Mouse (Mus musculus) testis, adult 2 months (tissue): Measurements from ENCODE around the gene Prkci. TPM values are rescaled to one million over a fixed set of nuclear protein-coding genes. Genes with fewer than 3 reads are reported as not detected.

ENCODE experiments used
- H3K27ac ChIP-seq: fragments of 200-500 bp; 2 replicates; pipeline ENCODE4 v1.5.1; 2012; ENCODE audit warnings: low read depth, low read length; ENCODE audit not compliant: control insufficient read depth, insufficient read depth
- H3K27me3 ChIP-seq: fragments of 200-500 bp; 2 replicates; pipeline ENCODE4 v1.6.1; 2012; ENCODE audit warnings: mild to moderate bottlenecking, low read length, moderate library complexity; ENCODE audit not compliant: control insufficient read depth, insufficient read depth
- H3K36me3 ChIP-seq: fragments of 200-500 bp; 2 replicates; pipeline ENCODE4 v1.6.1; 2012; ENCODE audit warnings: mild to moderate bottlenecking, low read length; ENCODE audit not compliant: control insufficient read depth, insufficient read depth
- H3K4me1 ChIP-seq: fragments of 200-500 bp; 2 replicates; pipeline ENCODE4 v1.6.1; 2012; ENCODE audit warnings: low read length; ENCODE audit not compliant: control insufficient read depth, insufficient read depth
- H3K4me3 ChIP-seq: fragments of 200-500 bp; 2 replicates; pipeline ENCODE4 v1.5.1; 2012; ENCODE audit warnings: low read depth, mild to moderate bottlenecking, low read length, moderate library complexity, mixed read lengths; ENCODE audit not compliant: control insufficient read depth
- CTCF ChIP-seq: fragments of 200-500 bp; IDR thresholded peaks from 2 replicates; pipeline ENCODE4 v1.5.1; 2012; ENCODE audit warnings: low read depth, mild to moderate bottlenecking, inconsistent platforms, low read length, moderate library complexity; ENCODE audit not compliant: control insufficient read depth, insufficient read depth, insufficient replicate concordance
- POLR2A ChIP-seq: fragments of 200-500 bp; IDR thresholded peaks from 2 replicates; pipeline ENCODE4 v1.6.1; 2012; ENCODE audit warnings: low read depth, mild to moderate bottlenecking, inconsistent platforms, low read length, moderate library complexity; ENCODE audit not compliant: control insufficient read depth
- polyA plus RNA-seq: library from polyadenylated mRNA; depleted of rRNA; stranded (reverse); fragments of >200 nt; gene quantifications from 2 replicates; pipeline ENCODE4 v1.2.3, GENCODE M21; 2012

Gene Prkci
- polyA plus RNA-seq, 1 experiment, result 8.5 TPM

- Histone ChIP-seq H3K4me3 (no peak overlapping the region), H3K4me1 (no peaks in the 10 kb centered on the region), H3K36me3 (no peaks in the 10 kb centered on the region), H3K27me3 (no peaks in the 10 kb centered on the region), H3K27ac (no peak overlapping the region)
- TF ChIP-seq CTCF, result no peak
- TF ChIP-seq POLR2A, result no peak
These were observed 38.1 kb downstream of the Prkci start for GRCm38 (mm10) chr3:31033644-31034043.

GRCm38 (mm10) chr3:31037851-31038250 lies 42.3 kb downstream of the Prkci start:
- H3K4me1 ChIP-seq, result no peaks in the 10 kb centered on the region
- TF ChIP-seq POLR2A (no peak), CTCF (no peak)
- no peaks in the 10 kb centered on the region for H3K36me3 ChIP-seq
- no peak overlapping the region for H3K27ac ChIP-seq
- H3K27me3 ChIP-seq, result no peaks in the 10 kb centered on the region
- H3K4me3 ChIP-seq, result no peak overlapping the region

GRCm38 (mm10) chr3:31038689-31039088 lies 43.1 kb downstream of the Prkci start:
- Histone ChIP-seq H3K36me3 (no peaks in the 10 kb centered on the region), H3K4me3 (no peak overlapping the region), H3K4me1 (no peaks in the 10 kb centered on the region), H3K27me3 (no peaks in the 10 kb centered on the region), H3K27ac (no peak overlapping the region)
- TF ChIP-seq POLR2A, result no peak
- TF ChIP-seq CTCF, result no peak

- H3K27me3 ChIP-seq, result no peaks in the 10 kb centered on the region
- no peak overlapping the region for H3K4me3 ChIP-seq
- H3K36me3 ChIP-seq, result no peaks in the 10 kb centered on the region; the same call in 1 of the 2 replicates
- TF ChIP-seq CTCF (no peak), POLR2A (no peak)
- no peaks in the 10 kb centered on the region for H3K4me1 ChIP-seq
- no peak overlapping the region for H3K27ac ChIP-seq
These were observed 47.4 kb downstream of the Prkci start for GRCm38 (mm10) chr3:31042992-31043391.

GRCm38 (mm10) chr3:31047263-31047662 lies 51.7 kb downstream of the Prkci start:
- Histone ChIP-seq H3K4me1 (no peaks in the 10 kb centered on the region), H3K27me3 (no peaks in the 10 kb centered on the region), H3K4me3 (no peak overlapping the region), H3K27ac (no peak overlapping the region), H3K36me3 (no peaks in the 10 kb centered on the region; the same call in 1 of the 2 replicates)
- no peak for TF ChIP-seq CTCF
- no peak for TF ChIP-seq POLR2A

GRCm38 (mm10) chr3:31049087-31049486 lies 53.5 kb downstream of the Prkci start:
- Histone ChIP-seq H3K36me3 (no peaks in the 10 kb centered on the region; the same call in 1 of the 2 replicates), H3K4me3 (no peak overlapping the region), H3K4me1 (no peaks in the 10 kb centered on the region), H3K27ac (no peak overlapping the region), H3K27me3 (no peaks in the 10 kb centered on the region)
- TF ChIP-seq CTCF, result no peak
- no peak for TF ChIP-seq POLR2A

- no peaks in the 10 kb centered on the region for H3K4me1 ChIP-seq
- TF ChIP-seq CTCF, result no peak
- no peak for TF ChIP-seq POLR2A
- no peak overlapping the region for H3K27ac ChIP-seq
- no peaks in the 10 kb centered on the region for H3K27me3 ChIP-seq
- no peaks in the 10 kb centered on the region; the same call in 1 of the 2 replicates for H3K36me3 ChIP-seq
- H3K4me3 ChIP-seq, result no peak overlapping the region
These were observed 54.8 kb downstream of the Prkci start for GRCm38 (mm10) chr3:31050375-31050774.

GRCm38 (mm10) chr3:31051730-31052129 lies 56.2 kb downstream of the Prkci start:
- no peaks in the 10 kb centered on the region; the same call in 1 of the 2 replicates for H3K36me3 ChIP-seq
- H3K27me3 ChIP-seq, result no peaks in the 10 kb centered on the region
- TF ChIP-seq POLR2A, result no peak
- TF ChIP-seq CTCF, result no peak
- peaks cover 4% of the 10 kb centered on the region for H3K4me1 ChIP-seq
- H3K4me3 ChIP-seq, result no peak overlapping the region
- H3K27ac ChIP-seq, result no peak overlapping the region
